Mouse (Mus musculus): Measurements from ENCODE around the gene Fez2. TPM values are rescaled to one million over a fixed set of nuclear protein-coding genes. Genes with fewer than 3 reads are reported as not detected.
A peak's percentile ranks its signal among the peaks of the same experiment; 100 is the strongest.

Gene Fez2
- 42.9 and 45.9 TPM in 2 replicates for total RNA-seq (2021)
- long read RNA-seq, experiment 1, transcript Fez2-202 (9 exons, 2,041 nt): minor isoform, 6 of 171 reads
- long read RNA-seq, experiment 1, transcript Fez2-201 (8 exons, 1,939 nt): major isoform, 148 of 171 reads
- long read RNA-seq, experiment 1, partial matches to known transcripts: 3 of 171 reads
- long read RNA-seq, experiment 1, other reads (novel, unspliced or antisense): 14 of 171 reads
- long read RNA-seq, experiment 2, transcript Fez2-201 (8 exons, 1,939 nt): major isoform, 77 of 97 reads
- long read RNA-seq, experiment 2, partial matches to known transcripts: 2 of 97 reads
- long read RNA-seq, experiment 2, other reads (novel, unspliced or antisense): 16 of 97 reads

DNA sequence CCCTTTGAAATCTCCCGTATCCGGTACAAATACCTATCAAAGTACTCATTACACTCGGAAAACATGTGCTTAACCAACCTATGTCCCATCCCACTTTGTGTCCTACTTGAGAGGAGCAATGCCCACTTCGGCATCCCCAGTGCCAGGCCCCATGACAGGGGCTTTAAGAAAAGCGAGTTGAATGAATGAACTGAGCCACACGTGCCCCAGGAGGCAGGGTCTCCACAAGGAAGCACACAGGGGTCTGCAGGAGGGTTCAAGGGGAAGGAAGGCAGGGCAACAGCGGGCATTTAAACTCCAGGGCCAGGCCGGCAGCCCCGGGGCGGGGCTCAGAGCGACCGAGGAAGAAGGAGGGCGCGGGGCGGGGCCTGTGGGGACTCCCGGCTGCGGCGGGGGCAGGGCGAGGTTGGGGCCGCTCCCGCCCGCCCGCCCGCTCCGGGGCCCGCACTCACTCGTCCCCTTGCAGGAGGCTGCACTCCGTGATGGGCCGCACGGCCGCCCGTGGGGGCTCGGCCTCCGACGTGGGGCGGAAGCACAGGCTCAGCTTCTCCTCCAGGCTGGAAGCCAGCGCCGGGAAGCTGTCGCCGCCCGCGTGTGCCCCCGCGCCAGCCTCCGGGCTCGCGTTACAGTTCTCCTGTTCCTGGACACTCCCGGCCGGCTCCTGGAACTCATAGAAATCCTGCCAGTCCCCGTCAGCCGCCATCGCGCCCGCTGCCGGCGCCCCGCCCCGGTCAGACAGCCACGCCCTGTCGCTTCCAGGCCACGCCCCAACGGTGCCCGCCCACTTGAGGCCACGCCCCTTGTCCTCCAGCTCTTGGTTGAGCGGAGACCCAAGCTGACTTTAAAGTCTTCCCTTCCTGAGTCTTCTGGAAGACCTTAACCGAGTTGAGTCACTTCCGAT is at the start of gene Fez2:
Fez2 (minus strand) TSS at position 772 of the 901 bp plus-strand sequence.
- DNase-seq: peak; percentile 97

DNA sequence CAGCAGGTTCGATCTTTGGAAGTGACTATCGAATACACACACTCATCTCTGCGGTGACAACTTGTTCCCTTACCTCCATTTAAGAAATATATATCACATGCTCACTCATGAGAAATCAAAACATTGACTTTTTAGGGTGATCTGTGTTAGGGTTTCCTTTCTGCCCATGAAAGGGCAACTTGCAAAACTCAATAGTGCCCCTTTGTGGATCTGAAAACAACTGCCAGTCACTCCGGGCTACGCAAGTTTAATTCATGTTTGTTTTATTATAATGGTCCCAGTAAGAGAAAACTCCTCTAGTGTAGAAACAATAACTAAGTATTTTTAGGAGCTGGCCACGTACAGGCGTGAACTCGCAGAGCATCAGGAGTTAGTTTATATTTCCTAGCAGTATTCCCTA is 47.5 kb upstream of the Fez2 start:
- DNase-seq: no peak

DNA sequence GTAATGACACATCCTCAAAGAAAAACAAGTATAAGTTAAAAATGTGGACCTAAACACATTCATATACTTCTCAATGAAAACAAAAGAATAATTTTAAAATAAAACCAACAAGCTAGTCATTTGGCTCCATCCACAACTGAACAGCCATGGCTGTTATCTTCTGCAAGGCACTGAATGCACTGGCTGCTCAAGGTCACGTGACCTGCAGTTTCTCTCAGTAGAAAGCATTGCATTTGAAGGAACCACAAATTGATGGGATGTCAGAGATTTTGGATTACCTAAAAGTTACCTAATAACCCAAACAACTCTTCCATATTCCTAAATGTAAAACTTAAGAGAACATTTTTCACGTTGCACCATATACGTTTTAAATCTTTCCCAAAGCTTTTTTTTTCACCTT is 47.1 kb upstream of the Fez2 start:
- no peak for DNase-seq

DNA sequence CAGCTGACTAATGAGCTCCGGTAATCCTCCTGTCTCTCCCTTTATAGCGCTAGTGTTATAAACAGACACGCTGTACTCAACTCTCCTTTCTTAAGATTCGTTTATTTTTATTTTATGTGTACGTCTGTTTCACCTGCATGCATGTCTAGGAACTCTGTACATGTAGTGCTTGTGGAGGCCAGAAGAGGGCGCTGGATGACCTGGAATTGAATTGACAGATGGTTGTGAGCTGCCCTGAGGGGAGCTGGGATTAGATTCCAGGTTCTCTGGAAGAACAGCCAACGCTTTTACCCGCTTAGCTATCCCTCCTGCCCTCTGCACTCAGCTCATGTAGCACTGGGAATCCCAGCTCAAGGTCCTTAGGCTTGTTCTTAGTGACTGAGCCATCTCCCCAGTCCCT is 42.2 kb upstream of the Fez2 start:
- DNase-seq: no peak

DNA sequence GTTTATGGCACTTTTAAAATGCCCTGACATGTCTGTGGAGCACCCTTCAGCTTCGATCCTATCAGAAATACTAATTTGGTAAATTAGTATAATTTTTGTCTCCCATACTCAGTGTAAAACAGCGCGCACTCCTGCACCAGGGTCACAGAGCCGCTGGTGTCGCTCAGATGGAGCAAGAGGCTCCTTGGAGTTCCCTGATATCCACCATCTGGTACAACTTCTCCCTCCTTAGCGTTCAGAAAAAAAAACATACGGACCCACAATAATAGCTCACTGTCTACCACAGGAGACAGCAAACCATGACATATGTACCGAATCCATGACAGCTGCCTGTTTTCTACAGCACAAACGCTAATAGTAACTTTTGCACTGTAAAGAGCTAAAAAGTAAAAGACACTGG is 37.6 kb upstream of the Fez2 start:
- no peak for DNase-seq

DNA sequence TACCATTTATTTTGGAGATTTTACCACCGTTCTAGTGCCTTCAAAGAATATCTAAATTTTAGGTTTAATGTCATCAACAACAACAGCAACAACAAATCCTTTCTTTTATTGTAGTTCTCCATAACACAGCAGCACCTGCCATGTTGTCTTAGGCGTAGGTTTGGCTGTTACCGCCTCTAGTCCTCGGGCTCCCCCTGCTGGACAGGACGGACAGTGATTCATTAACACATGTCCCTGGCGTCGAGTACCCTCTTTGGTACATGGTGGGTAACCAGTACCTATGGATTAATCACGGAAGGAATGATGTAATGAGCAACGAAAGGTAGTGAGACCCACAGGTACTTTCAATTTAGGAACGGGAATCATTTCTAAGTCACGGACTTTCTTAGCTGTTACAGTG is 37.2 kb upstream of the Fez2 start:
- DNase-seq: peak; percentile 88

DNA sequence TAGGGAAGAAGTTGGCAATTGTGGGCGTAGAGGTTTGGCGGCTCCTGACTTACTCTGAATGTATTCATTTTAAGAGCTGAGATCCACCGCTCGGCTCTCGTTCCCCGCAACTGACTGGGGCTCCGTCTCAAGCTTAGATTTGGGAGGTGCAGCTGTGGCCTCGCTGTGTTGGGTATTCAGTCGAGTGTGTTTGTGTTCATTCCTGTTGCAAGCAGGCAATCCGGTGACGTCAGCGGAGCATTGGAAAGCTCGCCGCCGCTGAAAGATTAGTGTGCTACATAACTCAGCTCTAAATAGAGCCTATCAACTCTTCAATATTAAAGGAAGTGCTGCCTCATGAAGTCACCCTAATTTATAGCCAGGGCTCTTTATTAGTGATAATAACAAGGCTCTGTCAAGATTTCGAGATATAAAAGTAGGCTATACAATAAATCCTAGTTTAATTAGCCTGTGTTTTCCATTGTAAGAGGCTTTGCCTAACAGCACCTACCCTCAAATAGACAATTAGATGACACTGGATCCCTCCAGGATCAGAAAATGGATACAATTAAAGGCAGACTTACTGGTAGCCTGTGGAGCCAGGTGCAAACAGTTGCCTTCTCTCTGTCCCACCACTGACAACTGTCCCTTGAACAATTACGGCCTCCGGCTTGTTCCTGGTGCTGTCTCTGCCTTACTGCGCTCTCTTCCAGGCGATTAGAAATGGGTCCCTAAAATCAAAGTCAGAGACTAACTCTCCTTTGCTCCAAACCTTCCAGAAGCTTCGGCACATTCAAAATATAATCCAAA is 36.4 kb upstream of the Fez2 start:
- DNase-seq: no peak

DNA sequence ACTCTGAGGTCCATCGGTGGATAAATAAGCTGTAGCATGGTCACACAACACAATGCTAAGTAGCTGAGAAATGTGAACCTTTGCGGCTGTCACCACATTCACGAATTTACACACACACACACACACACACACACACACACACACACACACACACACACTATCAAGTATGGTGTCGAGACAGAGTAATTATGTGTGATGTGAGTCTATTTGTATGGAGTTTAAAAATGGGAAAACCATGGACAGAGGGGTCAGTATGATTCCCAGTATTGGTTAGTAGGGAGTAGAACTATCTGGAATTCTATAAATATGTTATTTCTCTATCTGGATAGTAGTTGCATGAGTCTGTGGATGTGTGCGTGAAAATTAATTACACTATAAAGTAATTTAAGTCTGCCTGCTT is 35.6 kb upstream of the Fez2 start:
- no peak for DNase-seq

DNA sequence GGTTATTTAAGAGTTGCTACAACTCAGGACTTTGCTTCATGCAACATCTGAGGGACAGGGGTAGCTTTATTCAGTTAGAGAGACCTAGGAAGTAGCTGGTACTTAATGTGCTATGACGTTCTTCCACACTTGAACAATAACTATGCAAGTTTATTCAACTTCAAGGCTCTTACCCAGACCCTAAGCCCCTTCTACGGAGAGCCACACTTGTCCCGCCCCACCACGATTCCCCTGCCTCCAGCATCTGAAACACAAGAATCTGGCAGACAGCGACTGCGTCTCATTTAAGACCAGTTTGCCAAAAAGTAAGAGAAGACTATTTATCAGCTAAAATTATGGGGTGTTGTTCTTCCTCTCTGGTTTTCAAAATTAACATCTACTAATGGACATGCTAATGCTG is 33.9 kb upstream of the Fez2 start:
- DNase-seq: no peak

DNA sequence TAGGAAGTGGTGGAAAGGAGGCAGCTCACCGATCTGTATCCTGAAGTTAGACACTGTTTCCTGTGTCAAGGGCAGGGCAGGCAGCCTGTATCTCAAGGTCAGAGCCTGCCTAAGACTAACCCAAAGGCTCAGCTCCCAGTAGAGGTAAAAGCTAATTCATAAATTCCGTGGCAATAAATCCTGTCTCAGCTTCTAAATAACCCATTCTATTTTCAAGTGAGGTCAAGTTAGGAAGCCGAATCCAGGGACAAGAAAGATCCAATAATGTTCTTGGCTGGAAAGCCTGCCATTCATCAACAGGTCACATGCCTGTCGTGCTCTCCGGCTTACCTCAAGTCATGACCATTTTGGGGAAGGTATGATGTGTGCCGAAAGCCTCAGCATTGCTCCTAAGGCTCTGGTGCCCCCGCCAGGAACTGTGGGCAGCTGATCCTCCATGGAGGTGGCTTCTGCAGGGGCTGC is 33.4 kb upstream of the Fez2 start:
- peak; percentile 23 for DNase-seq

DNA sequence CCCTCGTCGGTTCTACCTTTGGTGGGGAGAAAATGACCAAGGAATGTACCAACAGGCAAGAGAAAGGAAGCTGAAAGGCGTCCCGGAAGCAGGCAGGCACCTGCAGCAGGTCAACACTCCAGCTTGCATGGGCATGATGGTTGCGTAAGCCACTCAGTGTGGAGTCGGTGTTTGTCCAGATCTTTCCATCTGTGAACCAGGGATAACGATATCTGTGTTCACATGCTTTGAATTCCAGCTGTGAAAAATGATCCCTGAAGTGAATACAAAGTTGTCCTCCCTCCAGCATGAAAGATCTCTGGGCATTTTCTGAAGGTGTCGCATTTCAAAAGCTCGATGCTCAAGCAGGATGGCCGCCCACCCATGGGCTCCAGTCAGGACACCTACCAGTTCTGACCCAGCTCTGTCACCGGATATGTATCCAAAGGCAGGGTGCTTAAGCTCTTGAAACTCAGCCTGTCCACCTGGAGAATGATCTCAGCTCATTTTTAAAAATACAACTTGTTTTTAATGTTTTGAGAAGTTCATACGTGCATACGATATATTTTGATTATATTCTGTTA is 31.8 kb upstream of the Fez2 start:
- DNase-seq: no peak

DNA sequence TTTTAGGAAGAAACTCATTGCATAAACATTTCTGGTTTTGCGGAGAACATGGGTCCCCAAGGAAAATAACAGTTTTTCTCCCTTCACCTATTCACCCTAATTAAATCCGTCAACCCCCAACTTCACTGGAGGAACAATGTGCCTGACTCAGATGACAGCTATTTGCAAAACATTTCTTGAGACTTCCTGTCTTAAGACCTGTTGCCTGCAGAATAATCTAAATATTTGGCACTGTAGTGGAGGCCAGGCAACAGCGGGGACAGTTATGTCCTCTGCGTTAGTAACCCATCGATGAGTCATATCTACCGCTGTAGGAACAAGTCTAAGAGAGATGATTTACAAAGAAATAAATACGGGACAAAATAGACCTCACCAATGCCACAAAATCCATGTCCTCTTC is 26.9 kb upstream of the Fez2 start:
- no peak for DNase-seq

DNA sequence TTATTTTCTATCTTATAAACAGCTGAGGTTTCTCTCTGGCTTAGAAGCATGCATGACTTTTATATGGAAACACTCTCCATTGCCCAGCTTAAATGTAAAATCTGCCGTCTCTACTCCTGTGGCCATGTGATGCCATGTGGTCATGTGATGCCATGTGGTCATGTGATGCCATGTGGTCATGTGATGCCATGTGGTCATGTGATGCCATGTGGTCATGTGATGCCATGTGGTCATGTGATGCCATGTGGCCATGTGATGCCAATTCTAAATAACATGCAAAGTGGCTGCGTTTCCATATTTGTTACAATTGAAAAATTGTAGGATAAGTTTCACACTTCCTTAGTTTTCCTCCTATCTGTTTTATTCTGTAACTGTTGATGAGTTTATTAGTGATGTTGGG is 22.8 kb upstream of the Fez2 start:
- no peak for DNase-seq

DNA sequence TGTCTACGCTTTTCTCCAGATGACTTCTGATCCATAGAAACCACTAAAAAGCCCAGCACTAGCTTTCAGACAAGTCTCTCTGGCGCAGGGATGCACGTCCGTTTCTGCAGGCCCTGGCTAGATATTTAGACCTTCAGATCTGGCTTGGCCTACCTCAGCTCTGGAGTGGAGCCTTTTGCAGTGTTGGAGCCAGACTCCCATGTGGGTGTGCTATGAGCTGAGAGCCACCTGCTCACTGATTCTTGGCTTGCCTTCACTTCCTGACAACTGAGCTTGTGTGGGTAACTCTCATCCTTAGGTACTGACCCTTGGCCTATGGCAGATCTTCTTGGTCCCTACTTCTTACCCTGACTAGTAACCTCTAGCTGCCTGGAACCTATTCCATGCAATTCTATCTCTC is 19.2 kb upstream of the Fez2 start:
- DNase-seq: no peak

DNA sequence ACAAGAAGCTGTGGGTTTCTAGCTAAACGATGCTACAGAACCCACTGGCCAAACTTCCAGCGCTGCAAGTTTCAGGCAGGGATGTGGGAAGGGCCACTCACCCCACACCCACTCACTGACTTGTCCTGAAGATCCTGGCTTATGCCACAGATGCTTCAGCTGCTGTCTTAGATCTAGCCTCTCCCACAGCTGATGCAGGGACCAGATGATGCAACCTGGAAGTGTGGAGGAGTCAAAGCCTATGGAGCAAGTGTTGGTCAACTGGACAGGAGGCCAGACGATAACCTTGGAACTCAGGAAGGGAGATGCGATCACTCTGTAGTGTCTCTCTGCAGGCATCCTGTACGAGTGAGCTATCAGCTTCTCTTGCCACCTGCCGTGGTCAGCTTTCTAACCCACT is 17.7 kb upstream of the Fez2 start:
- no peak for DNase-seq

DNA sequence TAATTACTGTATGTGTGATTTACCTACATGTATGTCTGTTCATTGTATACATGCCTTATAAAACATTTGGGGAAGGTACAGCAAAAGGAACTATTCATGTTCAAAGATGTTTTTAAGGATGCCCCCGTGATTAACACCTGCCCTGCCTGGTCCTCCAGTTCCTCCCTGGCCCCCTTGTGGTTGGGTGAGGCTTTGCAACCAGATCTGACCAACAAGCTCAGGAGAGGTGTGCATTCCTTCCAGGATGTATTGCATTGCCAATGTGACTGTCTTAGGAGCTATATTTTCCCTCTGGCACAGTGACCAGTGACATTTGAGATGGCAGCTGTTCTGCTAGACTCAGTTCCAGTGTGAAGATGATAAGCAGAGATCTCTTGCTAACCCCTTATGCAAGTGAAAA is 16.8 kb upstream of the Fez2 start:
- DNase-seq: peak; percentile 78

DNA sequence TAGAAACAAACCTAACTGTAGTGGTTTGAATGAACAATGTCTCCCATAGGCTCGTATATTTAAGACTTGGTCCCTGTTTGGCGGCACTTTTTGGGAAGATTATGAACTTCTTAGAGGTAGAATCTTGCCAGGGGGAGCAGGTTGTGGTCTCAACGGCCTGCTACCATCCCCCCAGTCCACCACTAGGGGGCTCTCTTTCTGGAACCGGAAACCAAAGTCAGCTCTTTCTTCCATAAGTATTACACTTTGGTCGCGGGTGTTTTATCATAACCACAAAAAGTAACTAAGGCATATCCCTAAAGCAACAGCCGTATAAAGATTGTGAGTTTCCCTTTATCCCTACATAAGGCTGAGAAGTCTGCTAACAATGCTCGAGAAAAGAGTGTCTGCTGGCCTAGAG is 12.4 kb upstream of the Fez2 start:
- DNase-seq: no peak

DNA sequence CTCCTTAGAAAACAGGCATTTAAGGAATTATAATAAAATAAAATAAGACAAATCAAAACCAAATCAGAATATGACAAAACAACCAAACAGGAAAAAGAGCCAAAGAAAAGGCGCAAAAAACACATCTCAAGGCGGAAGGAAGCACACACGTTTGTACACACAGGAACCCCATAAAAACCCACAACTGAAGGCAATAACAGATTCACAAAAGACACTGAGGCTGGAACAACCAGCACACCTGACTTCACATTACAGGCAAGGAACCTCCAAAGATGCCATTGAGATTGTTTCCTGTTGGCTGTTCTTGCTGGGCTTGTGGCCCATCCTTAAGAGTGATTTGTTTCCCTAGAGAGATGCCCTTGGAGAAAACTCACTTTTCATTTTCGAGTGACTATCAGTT is 11.1 kb upstream of the Fez2 start:
- no peak for DNase-seq

DNA sequence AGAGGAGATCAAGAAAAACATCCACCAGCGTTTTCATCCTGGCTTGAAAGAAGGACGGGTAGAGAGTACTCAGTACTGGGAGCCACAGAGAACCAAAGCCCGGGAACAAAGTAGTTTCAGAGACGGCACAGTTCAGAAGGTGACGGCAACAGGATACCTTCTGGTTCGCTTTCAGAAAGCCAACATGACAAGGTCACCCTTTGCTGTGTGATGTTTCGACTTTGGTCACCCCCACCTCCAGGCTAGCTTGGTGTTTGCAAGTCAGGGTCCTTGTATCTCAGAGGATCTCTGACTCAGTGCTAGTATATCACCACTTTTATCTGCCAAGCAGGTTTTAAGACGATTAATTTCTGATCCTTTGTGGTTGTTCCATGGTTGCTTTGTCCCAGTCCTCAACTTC is 7.1 kb upstream of the Fez2 start:
- DNase-seq: peak; percentile 14

DNA sequence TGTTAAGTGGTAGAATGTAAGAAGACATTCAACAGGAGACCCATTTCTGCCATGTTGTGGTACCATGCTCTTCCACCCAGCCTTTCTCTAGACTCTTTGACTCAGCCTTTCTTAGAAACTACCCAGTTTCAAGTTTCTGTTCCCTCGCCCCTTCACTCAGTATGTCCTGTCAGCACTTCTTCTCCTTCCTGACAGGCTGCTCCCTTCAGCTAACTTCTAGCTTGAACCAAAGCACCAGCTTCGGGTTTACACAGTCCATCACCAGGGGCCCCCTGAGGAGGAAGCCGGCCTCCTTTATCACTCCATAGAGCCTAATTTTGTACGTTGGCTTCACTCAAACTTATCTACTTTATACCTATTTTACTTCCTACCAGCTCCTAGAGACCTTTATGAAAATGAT is 1.3 kb upstream of the Fez2 start:
- no peak for DNase-seq

DNA sequence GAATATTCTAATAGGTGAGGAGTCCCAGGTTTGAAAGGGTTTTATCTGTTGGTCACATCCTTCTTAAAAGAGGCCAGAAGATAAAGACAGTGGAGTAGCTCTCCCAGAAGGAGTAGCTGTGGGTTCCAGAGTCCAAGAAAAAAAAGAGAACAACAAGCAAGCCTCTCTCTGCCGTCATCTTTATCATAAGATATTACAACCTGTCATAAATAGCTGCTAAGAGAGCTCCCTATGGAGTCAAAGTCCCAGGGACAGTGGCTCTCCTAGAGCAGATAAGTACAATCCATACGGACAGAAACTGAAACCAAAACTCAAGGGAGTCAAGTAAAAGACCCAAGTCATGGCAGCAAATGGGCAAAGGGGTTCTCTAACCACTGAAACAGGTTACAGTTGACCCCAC is 2.7 kb downstream of the Fez2 start:
- DNase-seq: no peak

DNA sequence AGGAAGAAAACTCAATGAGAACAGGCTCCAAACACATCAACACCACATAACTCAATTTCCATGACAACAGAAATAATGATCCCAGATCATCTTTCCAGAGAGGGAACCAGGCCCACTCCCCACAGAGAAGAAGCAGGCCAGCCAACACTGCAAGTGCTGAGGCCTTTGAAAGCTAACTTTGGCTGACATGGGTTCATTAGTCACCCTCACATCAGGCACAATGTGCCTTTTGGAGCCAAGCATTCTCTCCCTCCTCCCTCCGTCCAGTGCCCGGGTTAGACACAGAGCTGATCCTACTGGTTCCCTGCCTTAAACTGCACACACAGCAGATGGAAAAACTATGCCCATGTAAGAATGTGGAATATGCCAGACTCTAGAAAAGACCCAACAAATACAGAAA is 8.1 kb downstream of the Fez2 start:
- no peak for DNase-seq

DNA sequence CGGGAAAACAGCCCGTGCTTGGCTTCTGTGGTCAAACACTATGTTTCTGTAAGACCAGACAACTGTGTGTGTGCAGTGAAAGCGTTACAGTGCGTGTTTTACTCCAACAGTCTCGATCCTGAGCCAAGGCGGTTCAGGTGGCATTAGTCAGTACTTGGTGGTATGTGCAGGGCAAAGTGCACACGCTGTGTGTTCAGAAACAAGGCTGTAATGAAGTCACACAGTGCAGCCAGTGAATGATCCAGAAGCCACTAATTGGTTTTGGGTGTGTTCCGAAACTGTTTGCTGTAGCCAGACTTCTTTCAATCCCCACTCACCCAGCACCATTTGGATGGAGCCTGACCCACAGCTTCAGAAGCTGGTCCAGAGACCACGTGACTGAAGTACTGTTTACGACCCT is 9.6 kb downstream of the Fez2 start:
- DNase-seq: no peak

Measured in adrenal gland, postnatal 14 days (tissue).